Mouse (Mus musculus): ENCODE results near the gene Cyp2j13. TPM values are rescaled to one million over a fixed set of nuclear protein-coding genes. Genes with fewer than 3 reads are reported as not detected.
"Not testable (repeated sequence)": the region's sequence is repeated elsewhere in the genome, so short reads cannot be mapped to it uniquely, and the experiment has no call there.

Cyp2j13 gene
- total RNA-seq (2015; ENCODE audit: low replicate concordance) = not detected in 2 replicates
- not detected in 2 replicates for total RNA-seq (2017; ENCODE audit: low replicate concordance)

- ATAC-seq (replicated peaks; ENCODE audit: low FRiP score, poor library complexity, severe bottlenecking) = no peak
These were observed at the start of gene Cyp2j13 for GRCm38 (mm10) chr4:96077261-96078125. Gene Cyp2j13, minus strand, starts transcription at chr4:96077546.

- ATAC-seq (replicated peaks; ENCODE audit: low FRiP score, poor library complexity, severe bottlenecking) = no peak
These were observed 19.5 kb upstream of the Cyp2j13 start for GRCm38 (mm10) chr4:96096841-96097240.

- ATAC-seq (replicated peaks; ENCODE audit: low FRiP score, poor library complexity, severe bottlenecking) = no peak
These were observed 14.5 kb upstream of the Cyp2j13 start for GRCm38 (mm10) chr4:96091869-96092268.

- not testable (repeated sequence) for ATAC-seq (replicated peaks; ENCODE audit: low FRiP score, poor library complexity, severe bottlenecking)
These were observed 12.2 kb upstream of the Cyp2j13 start for GRCm38 (mm10) chr4:96089356-96090048.

GRCm38 (mm10) chr4:96078308-96078707 is 962 bp upstream of the Cyp2j13 start:
- ATAC-seq (replicated peaks; ENCODE audit: low FRiP score, poor library complexity, severe bottlenecking) = no peak

GRCm38 (mm10) chr4:96062045-96062444 is 15.3 kb downstream of the Cyp2j13 start:
- no peak for ATAC-seq (replicated peaks; ENCODE audit: low FRiP score, poor library complexity, severe bottlenecking)

GRCm38 (mm10) chr4:96060106-96060505 is 17.2 kb downstream of the Cyp2j13 start:
- no peak for ATAC-seq (replicated peaks; ENCODE audit: low FRiP score, poor library complexity, severe bottlenecking)

- ATAC-seq (replicated peaks; ENCODE audit: low FRiP score, poor library complexity, severe bottlenecking) = no peak
These were observed 48.9 kb downstream of the Cyp2j13 start for GRCm38 (mm10) chr4:96028412-96028811.

- ATAC-seq (replicated peaks; ENCODE audit: low FRiP score, poor library complexity, severe bottlenecking) = no peak
These were observed 54.5 kb downstream of the Cyp2j13 start for GRCm38 (mm10) chr4:96022803-96023202.

GRCm38 (mm10) chr4:96016875-96017274 is 60.5 kb downstream of the Cyp2j13 start:
- ATAC-seq (replicated peaks; ENCODE audit: low FRiP score, poor library complexity, severe bottlenecking) = no peak

GRCm38 (mm10) chr4:95982221-95982620 is 95.1 kb downstream of the Cyp2j13 start:
- not testable (repeated sequence) for ATAC-seq (replicated peaks; ENCODE audit: low FRiP score, poor library complexity, severe bottlenecking)

Other genes starting within 250 kb of the Cyp2j13 start
- gene Hook1, start 110.3 kb downstream of the Cyp2j13 start, total RNA-seq (2015; ENCODE audit: low replicate concordance) = 0.19 and 4.6 TPM in 2 replicates
- 2.1 and 12.8 TPM in 2 replicates for gene Hook1, start 110.3 kb downstream of the Cyp2j13 start, total RNA-seq (2017; ENCODE audit: low replicate concordance)
- gene Cyp2j12, start 63.6 kb upstream of the Cyp2j13 start, total RNA-seq (2015; ENCODE audit: low replicate concordance) = not detected in 2 replicates
- gene Cyp2j12, start 63.6 kb upstream of the Cyp2j13 start, total RNA-seq (2017; ENCODE audit: low replicate concordance) = not detected in 2 replicates
- not detected in 2 replicates for gene Cyp2j7, start 159.1 kb upstream of the Cyp2j13 start, total RNA-seq (2015; ENCODE audit: low replicate concordance)
- not detected in 2 replicates for gene Cyp2j7, start 159.1 kb upstream of the Cyp2j13 start, total RNA-seq (2017; ENCODE audit: low replicate concordance)